Mouse (Mus musculus): ENCODE measurements around the gene Cel.

The Cel gene

DNA sequence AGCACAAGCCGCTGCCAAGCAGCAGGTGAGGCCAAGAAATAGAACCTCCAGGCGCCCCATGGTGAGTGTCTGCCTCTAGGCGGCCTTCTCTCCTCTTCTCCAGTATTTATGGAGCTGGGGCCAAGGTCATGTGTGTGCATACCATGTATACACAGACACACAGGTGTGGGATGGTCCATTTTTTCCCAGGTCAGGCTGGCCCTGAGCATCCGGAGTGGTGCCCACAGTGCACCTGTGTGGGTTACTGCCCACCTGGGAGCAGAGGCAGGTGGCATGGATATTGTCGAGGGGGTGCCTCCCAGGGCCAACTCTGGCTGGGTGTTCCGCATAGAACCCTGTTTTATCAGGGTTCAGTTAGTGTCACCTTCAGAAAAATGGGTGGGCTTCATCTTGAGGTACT is at the start of gene Cel:
Gene Cel, minus strand, starts transcription at position 101 of the 400 bp plus-strand sequence.
- no peak for DNase-seq

DNA sequence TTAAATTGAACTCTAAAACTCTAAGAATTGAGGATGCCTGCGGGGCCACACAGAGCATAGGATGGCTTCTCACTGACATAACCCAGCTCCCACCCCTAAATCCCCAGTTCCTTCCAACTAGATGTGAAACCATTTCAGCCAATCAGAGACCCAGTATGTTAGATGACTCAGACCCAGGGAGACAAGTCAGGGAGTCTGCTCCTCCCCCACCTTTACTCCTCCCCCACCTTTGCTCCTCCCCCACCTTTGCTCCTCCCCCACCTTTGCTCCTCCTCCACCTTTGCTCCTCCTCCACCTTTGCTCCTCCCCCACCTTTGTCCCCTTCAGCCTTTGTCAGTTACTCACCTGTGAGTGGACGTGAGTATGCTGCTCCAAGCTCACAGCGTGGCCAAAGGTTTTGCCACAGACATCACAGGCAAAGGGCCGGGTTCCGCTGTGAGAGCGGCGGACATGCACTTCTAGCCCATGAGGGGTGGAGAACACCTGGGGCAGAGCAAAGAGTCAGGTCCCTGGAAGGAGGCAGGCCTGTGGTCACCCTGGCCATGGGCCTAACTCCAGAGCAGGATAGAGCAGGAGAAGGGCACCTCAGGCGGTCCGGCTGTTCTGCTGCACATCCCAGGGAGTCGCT is 49.3 kb upstream of the Cel start:
- no peak for DNase-seq

DNA sequence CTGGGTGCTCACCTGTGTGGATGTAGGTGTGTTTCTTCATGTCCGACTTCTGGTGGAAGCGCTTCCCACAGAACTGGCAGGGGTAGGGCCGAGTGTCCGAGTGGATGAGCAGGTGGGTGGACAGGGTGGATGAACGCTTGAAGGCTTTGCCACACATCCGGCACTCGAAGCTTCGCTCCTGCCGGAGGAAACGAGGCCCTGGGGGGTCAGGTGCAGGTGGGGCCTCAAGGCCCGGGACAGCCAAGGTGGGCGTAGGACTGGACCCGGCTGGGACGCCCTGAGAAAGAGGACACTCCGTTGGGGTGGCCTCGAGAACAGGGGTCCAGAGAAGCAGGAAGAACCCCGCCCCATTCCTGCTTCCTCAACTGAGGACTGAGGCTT is 48.2 kb upstream of the Cel start:
- DNase-seq = no peak

DNA sequence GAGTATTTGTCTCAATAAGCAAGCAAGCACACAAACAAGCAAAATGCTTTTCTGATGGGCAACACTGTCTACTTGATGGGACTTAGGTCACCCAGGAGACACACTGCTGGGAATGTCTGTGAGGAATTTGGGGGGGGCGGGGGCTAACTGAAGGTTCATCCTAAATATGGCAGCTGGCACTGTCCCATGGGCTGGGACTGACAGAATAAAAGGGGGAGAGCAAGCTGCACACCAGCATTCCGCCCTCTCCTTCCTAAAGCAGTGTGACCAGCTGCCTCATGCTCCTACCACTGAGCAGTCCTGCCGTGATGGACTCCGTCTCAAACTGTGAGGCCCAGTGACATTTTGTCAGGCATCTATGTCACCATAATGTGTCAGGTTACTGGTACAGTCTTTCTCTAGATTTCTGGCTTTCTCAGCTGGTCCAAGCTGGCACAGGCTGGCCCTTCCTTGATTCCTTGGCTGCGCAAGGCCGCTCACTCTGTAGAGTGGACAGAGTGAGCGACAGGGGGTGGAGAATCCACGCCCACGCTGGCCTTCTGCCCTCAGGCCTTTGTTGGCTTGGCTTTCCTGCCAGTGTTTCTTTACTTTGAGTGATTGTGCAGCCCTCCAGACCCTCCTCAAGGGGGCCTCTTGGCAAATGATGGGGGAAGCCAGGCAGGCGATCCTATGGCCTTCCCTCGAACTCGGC is 47.7 kb upstream of the Cel start:
- DNase-seq = no peak

DNA sequence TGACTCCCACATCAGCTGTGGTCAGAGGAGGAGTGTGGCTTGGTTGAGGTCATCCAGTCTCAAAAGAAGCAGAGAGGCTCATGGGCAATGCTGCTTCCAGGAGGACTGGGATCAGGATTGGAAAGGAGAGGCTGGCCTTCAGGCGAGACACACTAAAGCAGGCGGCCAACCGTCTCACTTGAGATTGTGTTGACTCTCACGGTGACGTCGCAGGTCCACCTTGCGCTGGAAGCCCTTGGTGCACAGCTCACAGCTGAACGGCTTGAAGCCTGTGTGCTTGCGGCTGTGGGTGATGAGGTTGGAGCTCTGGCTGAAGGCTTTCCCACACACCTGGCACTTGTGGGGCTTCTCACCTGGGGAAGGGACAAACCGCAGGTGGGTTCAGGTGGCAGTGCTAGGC is 46.6 kb upstream of the Cel start:
- DNase-seq = no peak

DNA sequence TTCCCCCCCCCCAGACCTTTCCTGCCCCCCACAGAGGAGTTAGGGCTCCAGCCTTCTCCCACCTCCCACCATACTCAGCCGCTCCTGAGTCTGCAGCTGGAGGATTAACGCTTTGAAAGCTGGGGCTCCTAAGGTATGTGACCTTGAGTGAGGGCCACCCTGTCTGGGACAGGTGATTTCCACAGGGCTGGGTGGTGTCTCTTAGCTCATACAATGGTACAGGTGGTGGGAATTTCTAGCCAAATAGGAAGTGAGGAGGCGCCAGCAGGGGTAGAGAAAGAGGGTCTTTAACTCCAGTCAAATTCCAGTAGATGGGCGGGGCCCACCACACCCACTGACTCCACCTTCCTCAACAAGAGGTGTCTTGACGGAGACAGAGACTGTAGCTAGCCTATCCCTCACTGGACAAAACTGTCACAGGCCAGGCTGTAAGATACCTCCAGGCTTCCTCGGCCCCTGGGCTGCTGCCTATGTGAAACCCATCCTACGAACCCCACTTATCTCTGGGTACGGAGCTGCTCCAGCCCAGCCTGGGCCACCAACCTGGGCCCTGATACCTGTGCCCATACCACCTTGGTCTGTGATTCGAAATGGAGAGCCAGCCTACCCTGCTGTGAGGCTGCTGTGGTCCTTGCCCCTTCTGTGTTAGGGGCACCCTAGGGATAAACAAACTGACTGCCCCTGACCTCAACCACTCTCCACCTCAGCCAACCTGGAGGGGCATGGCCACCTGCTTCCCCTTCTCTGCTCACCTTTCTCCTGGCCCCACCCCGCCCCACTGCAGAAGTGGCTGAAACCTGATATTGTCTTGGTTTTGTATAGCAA is 44.4 kb upstream of the Cel start:
- no peak for DNase-seq

DNA sequence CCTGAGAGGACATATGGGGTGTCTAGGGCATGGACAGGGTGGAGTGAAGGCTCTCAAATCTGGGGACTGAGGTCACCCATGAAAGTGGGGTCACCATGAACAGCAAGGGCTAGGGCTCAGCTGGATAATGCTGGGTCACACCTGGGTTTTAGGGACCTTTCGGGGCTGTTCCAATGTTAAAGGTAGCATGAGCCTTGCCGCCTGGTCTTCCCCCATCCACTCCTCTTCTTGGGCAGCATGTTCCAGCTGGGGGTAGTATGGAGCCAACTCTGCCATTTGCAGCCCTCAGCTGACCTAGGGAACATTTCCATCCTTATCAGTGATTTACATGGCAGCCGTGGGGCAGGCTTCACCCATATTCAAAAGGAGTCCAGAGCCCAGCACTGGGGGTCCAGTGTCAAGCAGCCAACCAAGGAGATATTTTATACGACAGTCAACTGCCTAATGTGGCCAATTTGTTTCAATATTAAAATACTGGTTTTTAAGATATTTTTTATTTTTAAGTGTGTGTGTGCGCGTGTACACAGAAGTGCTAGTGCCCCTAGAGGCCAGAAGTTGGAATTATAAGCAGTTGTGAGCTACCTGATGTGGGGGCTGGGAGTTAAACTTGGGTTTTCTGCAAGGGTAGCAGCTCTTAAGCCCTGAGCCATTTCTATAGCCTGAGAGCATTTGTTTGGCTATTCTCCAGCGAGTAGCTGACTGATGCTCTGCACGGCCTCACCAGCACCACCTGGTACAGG is 43.6 kb upstream of the Cel start:
- no peak for DNase-seq

DNA sequence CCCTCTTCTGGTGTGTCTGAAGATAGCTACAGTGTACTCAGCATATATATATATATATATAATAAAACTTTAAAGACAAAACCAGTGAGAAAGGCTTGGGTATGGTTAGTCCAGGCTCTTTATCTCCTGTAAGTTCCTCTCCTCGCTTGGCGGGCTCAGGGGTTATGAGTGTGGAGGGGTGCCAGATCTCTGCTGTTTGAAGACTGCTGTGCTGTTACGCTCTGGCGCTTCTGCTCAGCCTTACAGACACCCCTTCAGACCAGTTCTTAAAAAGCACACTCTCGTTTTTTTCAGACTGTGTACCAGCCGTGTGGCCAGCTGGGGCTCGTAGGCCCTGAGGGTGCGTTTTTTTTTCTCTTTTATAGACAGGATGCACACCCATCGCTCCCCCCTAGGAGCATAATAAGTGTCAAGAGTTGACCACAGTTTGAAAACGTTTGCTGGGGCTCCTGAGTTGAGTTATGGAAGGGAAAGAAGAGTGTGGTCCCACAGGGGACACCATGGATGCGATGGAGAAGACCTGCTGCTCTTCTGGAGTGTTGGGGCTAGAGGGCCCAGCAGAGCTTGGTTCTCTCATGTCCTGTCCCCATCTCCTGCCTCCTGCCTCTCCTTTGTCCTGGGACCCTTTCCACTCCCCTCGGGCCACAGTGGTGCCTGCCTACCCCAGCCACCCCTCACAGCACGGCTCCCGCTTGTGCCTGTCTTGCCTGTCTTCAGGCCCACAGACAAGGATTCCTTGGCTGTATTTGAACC is 42.8 kb upstream of the Cel start:
- no peak for DNase-seq

DNA sequence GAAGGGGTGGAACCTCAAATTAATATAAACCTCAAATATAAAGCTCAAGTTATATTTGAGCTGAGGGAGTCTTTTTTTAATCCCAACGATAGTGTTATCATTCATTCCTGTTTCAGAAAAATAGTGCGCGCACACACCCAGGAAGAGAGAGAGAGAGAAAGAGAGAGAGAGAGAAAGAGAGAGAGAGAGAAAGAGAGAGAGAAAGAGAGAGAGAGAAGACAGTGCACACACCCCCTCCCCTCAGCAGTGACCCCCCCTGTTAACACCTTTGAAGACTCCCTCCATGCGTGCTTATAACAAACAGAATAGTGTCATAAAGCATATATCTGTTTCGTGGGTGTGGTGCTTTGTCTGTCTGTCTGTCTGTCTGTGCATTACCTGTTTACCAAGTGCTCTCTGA is 40.3 kb upstream of the Cel start:
- no peak for DNase-seq

DNA sequence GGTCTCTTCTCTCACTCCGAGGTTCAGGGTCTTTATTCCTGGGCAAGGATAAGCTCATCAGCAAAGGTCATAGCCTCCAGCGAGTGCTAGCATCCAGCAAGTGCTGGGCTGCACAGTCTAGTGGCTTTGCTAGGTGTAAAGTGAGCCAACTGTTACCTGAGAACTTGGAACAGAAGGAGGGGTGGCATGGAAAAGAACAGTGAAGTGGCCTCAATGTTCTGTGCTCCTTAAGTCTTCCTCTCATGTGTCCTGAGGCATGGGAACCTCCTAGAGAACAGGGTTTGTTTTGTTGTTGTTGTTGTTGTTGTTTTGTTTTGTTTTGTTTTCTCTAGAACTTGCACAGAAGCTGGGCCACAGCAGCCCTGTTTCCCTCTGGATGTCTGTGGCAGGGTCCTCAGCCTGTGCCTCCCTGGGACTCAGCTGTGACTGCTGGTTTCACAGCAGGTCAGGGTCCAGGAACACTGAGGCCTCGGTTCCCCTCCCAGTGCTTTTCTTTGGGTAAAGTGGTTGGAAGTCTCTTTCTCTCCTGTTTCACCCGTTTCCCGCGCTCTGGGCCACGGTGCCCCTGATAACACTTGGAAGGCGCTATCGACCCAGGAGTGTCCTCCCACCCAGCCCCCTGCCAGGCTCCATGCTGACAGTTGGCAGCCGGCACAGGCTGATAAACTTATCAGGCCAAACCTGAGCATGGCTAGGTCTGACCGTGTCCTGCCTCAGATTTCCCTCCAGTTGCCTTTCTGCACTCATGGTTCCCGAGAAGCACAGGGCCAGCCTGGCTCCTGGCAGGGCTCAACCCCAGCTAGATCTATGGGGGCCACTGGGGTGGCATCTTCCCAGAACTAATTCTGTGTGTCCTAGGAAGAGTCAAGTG is 38.8 kb upstream of the Cel start:
- no peak for DNase-seq

DNA sequence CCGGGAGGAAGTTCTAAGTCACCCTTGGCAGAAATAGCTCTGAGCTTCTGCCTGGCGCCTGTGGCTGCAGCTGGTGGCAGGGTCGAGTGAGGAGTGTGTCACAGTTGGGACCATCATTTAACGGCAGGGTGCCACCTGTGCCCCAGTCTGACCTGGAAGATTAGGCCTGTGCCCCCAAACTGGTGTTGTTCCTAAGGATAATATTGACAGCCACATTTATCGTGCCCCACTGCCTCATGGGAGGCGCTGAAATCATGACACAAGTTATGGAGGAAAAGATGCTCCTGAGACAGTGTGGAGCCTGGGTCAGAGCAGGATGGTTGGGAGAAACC is 36.3 kb upstream of the Cel start:
- no peak for DNase-seq

DNA sequence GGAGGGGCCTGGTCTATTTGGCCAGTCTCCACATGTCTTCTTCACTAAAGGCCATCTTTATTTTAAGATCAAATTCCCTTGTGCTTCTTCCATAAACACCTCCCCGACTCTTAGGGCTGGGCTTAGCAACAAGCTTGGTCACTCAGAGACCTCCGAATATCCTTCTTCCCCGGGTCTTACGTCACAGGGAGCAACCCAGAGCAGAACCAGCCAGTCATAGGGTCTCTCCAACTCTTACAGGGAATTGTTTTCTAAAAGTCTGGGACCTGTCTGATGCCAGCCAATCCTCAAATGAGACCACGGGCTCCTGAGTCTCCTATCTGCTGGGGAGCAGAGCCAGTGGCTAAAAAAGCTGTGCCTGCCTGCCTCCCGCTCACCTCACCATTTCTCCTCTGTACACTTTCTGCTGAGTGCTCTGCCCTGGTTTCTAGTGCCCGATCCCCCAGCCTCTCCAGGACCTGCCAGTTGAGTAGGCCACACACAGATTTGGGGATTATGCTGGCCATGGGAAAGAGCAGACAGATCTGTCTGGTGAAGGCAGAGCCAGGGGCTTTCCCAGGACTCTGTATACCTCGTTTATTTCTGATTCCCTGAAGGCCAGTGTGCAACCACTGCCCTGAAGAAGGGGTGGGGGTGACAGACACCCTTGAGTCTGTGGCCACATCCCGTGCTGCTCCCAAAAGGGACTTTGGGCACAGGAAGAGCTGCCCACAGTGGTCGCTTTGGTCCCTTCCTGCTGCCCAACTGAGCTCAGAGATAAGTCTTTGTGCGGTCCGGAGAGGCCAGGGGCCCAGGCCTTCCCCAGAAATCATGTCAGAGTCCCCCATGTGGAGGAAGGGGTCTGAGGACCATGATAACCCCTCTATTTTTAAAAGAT is 35.7 kb upstream of the Cel start:
- no peak for DNase-seq

DNA sequence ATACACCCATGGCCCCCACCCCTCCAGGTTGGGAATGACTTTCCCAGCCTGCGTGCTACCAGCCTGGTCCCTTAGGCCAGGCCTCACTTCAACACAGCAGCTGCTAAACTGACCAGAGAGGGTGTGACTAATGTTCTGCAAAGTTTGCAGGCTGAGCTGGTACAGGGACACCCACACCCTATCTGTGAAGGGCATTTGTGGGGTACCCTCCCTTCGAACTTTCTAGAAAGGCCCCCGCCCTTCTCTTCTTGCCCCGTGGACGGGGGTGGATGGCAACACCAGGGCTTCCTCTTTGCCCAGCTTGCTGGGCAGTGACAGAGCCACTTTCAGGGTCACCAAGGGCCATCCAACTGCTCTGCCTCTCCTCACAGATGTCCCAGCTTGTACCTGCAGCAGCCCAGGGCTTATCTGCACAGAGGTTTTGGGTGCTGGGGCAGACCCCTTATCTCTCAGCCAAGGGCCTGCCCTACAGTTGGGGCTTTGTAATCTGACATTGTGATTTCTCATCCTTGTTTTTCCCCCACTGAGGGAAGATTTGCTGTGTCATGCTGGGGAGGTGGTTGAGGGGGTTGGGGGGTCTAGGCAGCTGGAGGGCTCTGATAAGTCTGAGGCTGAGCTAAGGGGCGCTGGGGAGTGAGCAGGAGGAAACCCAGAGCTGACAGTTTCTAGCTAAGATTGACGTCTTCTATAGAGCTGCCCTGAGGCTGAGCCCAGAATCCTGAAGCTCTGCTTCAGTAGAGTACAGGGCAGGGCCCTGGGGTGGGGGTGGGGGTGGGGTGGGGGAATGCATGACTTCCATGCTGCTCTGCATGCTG is 34.7 kb upstream of the Cel start:
- DNase-seq = no peak

DNA sequence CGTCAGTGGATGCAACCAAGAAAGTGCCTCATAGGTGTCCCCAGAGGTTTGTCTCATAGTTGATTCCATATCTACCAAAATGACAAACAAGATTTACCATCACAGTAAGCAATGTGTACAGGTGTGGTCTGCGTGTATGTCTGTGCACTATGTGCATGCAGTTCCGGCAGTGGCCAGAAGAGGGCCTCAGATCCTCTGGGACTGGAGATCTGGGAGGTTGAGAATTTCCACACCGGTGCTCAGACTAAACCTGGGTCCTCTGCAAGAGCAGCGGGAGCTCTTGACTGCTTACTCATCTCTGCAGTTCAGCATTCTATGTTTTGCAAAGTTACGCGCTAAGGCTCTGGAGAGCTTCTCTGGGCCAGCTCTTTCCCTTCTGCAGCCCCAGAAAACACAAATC is 33.8 kb upstream of the Cel start:
- no peak for DNase-seq

DNA sequence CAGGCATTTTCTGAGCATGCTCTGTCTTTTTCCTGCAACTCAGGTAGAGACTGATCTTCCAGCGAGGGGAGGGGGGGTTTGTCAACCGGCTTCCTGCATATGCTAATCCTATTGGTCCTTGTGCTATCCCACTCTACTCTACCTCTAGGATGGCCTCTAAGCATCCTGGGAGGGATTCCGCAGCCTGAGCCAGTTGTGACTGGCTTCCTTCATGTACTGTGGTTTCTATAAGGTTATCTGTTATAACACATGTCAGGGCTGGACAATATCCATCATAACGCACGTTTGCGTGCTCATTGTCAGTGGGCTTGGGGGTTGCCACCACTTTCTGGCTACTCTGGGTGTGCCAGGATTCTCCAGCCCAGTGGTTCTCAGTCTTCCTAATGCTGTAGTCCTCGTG is 32.8 kb upstream of the Cel start:
- DNase-seq = no peak

DNA sequence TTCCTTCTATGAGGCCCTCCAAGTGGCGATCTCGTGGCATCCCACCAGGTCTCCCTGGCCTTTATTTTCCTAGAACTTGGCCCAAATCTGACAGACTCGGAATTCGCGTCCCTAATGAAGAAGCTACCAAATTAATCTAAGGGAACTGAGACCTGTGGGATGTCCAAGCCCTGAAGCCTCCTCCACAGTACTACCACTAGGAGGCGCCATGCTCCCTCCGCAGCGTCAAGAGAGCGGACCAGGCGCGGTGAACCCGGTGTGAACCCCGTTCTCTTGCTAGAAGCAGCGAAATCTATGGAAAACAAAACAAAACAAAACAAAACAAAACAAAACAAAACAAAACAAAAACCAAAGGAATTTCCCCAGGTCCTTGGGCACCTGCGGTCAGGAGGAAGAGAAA is 29.6 kb upstream of the Cel start:
- peak; percentile 50 for DNase-seq

DNA sequence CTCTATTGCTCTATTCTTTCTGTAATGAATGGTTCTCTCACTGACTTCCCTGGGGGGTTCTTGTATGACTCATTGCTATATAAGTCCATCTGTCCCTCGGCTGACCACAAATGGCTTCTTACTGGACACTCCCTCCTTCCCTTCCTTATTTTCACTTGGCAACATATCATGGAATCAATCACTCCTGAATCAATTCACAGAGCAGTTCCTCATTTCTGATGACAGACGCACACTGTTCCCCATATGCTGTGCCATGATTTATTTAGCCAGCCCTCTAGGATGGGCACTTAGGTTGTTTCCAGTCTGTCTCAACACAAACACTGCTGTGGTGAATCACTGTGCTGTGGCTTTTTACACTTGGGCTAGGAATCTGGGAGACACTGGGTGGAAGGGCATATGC is 28.3 kb upstream of the Cel start:
- DNase-seq = no peak

DNA sequence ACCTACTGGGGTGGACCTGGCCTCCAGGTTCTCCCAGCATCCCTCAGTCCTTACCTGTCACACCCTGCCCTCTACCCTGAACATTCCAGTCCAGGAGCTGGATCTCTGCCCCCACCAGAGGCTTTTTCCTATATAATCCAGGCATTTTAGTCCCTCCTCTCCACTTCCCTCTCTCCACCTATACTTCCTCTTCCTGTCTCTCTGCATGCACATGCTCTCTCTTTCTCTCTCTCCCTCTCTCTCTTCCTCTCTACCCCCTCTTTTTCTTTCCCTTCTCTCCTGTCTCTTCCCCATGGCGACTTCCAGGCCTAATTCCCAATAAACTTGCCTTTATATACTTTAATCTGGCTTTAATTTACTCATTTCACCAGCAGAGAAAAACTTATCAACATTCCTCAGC is 25.4 kb upstream of the Cel start:
- no peak for DNase-seq

DNA sequence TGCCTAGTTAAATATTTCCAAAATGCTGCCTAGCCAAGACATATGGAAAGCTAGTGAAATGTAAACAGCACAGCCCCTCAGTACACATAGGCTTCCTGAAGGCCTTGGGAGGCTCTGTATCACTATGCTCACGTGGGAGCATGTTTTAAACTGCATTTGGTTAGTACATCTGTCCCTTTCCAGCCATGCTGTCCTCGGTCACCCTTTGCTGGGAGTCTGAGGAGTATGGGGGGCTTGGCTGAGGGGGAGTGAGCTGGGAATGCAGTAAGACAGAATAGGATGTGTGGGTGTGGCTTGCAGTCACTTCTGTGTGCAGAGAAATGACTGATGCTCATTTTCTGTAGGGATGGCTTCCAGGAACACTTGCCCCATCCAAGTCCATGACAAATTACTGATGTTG is 22.5 kb upstream of the Cel start:
- no peak for DNase-seq

DNA sequence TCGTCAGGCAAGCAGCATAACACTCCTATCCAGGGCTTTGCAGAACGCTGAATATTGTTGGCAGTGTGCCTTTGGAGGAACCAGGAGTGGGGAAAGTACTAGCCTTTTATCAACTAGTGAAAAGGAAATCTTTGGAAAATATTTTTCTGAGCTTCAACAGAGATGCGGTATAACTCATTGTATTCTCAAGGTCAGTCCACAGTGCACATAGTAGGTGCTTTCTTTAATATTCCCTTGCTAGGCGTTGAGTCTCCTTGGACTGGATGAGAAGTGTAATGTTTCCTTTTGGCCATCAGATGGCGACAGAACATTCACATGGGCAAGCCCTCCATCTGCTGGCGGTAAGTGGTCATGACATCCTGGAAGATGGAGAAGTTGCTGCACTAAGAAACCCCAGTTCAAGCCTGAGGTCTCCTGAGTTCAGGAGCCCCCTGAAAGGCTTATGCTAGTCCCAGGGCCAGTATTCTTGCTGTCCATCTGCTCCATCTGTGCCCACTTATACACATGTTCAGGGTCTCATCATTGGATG is 21.9 kb upstream of the Cel start:
- DNase-seq = peak; percentile 74

Measured in right cerebral cortex, postnatal 14 days (tissue).